Mouse (Mus musculus) cerebellum, adult 2 months (tissue): ENCODE results near the gene Pex7.

Source experiments
- CTCF ChIP-seq: fragments of 200-500 bp; IDR thresholded peaks from 2 replicates; pipeline ENCODE4 v1.5.1; 2011; ENCODE audit warnings: low read depth, mild to moderate bottlenecking, control low read depth, low read length, moderate library complexity, borderline replicate concordance; ENCODE audit not compliant: insufficient read depth
- POLR2A ChIP-seq: fragments of 200-500 bp; IDR thresholded peaks from 2 replicates; pipeline ENCODE4 v1.6.1; 2011; ENCODE audit warnings: low read length, control low read depth, borderline replicate concordance; ENCODE audit not compliant: insufficient read depth

DNA sequence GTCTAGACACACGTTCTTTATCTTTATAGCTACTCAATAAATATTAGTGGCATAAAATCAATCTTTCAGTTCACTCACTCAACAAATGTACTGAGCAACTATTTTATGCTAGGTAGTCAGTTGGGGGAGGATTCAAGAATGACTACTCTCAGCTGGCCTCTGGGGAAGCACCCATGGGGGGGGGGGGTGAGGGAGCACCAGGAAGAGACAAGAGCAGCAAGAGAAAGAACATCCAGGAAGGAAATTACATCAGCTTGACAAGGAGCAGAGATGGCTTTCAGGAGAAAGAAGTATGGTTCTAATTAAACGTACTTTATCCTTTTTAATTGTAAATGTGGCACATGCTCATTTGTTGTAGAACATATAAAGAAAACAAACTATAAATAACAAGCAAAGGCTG, 53.9 kb downstream of the Pex7 start:
- TF ChIP-seq POLR2A (no peak), CTCF (no peak)
